Mouse (Mus musculus): ENCODE data around the gene Spag6l.

GRCm38 (mm10) chr16:16849196-16849595, 19.9 kb upstream of the Spag6l start:
- TF ChIP-seq CTCF (IDR thresholded peaks at IDR 0.05; ENCODE audit: extremely low read depth, insufficient read depth, low read length) (no peak), POLR2A (IDR thresholded peaks at IDR 0.05; ENCODE audit: extremely low read depth, insufficient read depth, low read length) (no peak)

Data from cortical plate, adult 2 months (tissue).